Mouse (Mus musculus): ENCODE results near the gene Rtn1. TPM values are rescaled to one million over a fixed set of nuclear protein-coding genes. Genes with fewer than 3 reads are reported as not detected.
A peak's percentile ranks its signal among the peaks of the same experiment; 100 is the strongest.
"Not testable (repeated sequence)": the region's sequence is repeated elsewhere in the genome, so short reads cannot be mapped to it uniquely, and the experiment has no call there.

Rtn1 gene
- polyA plus RNA-seq, 1 experiment from 2014 or later, result 3,326 TPM

GRCm38 (mm10) chr12:72308506-72308905, 100.3 kb downstream of the Rtn1 start:
- Histone ChIP-seq H3K4me1 (peaks cover 17% of the 10 kb centered on the region), H3K9ac (replicated peaks) (no peak overlapping the region), H3K27me3 (replicated peaks) (no peaks in the 10 kb centered on the region), H3K4me2 (no peak overlapping the region), H3K9me3 (replicated peaks) (no peaks in the 10 kb centered on the region), H3K27ac (replicated peaks) (no peak overlapping the region), H3K4me3 (replicated peaks) (no peak overlapping the region), H3K36me3 (peaks cover 5% of the 10 kb centered on the region; the same call in 1 of the 2 replicates)
- 91% methylated on average over 8 of the region's 8 CpGs for WGBS
- ATAC-seq (ENCODE audit: low FRiP score), result no peak

GRCm38 (mm10) chr12:72306281-72306680, 102.6 kb downstream of the Rtn1 start:
- Histone ChIP-seq H3K9me3 (replicated peaks) (no peaks in the 10 kb centered on the region), H3K4me2 (no peak overlapping the region), H3K4me3 (replicated peaks) (no peak overlapping the region), H3K4me1 (peaks cover 21% of the 10 kb centered on the region), H3K27ac (replicated peaks) (no peak overlapping the region), H3K36me3 (peaks cover 5% of the 10 kb centered on the region; the same call in 1 of the 2 replicates), H3K9ac (replicated peaks) (no peak overlapping the region), H3K27me3 (replicated peaks) (no peaks in the 10 kb centered on the region)
- WGBS, result 85% methylated on average over 11 of the region's 11 CpGs
- ATAC-seq (ENCODE audit: low FRiP score), result no peak

GRCm38 (mm10) chr12:72305421-72305820, 103.4 kb downstream of the Rtn1 start:
- Histone ChIP-seq H3K36me3 (peaks cover 5% of the 10 kb centered on the region; the same call in 1 of the 2 replicates), H3K9ac (replicated peaks) (no peak overlapping the region), H3K4me3 (replicated peaks) (no peak overlapping the region), H3K4me1 (peaks cover 24% of the 10 kb centered on the region), H3K4me2 (no peak overlapping the region), H3K27me3 (replicated peaks) (no peaks in the 10 kb centered on the region), H3K27ac (replicated peaks) (no peak overlapping the region), H3K9me3 (replicated peaks) (no peaks in the 10 kb centered on the region)
- 61% methylated on average over 5 of the region's 5 CpGs for WGBS
- peak; percentile 58; the same call in 1 of the 2 replicates for ATAC-seq (ENCODE audit: low FRiP score)

GRCm38 (mm10) chr12:72304985-72305384, 103.9 kb downstream of the Rtn1 start:
- no peaks in the 10 kb centered on the region for H3K27me3 ChIP-seq (replicated peaks)
- H3K4me3 ChIP-seq (replicated peaks), result no peak overlapping the region
- H3K4me1 ChIP-seq, result peaks cover 24% of the 10 kb centered on the region
- no peak overlapping the region for H3K9ac ChIP-seq (replicated peaks)
- no peak overlapping the region for H3K4me2 ChIP-seq
- H3K36me3 ChIP-seq, result peaks cover 5% of the 10 kb centered on the region; the same call in 1 of the 2 replicates
- ATAC-seq (ENCODE audit: low FRiP score), result peak; percentile 64
- WGBS, result 22% methylated on average over 5 of the region's 5 CpGs
- no peaks in the 10 kb centered on the region for H3K9me3 ChIP-seq (replicated peaks)
- no peak overlapping the region for H3K27ac ChIP-seq (replicated peaks)

- ATAC-seq (ENCODE audit: low FRiP score), result no peak
- 26% methylated on average over 5 of the region's 5 CpGs for WGBS
- Histone ChIP-seq H3K4me1 (peaks cover 24% of the 10 kb centered on the region), H3K4me2 (no peak overlapping the region), H3K36me3 (peaks cover 5% of the 10 kb centered on the region; the same call in 1 of the 2 replicates), H3K4me3 (replicated peaks) (no peak overlapping the region), H3K27me3 (replicated peaks) (no peaks in the 10 kb centered on the region), H3K9me3 (replicated peaks) (no peaks in the 10 kb centered on the region), H3K9ac (replicated peaks) (no peak overlapping the region), H3K27ac (replicated peaks) (no peak overlapping the region)
Observed at GRCm38 (mm10) chr12:72304347-72304688, 104.5 kb downstream of the Rtn1 start.

GRCm38 (mm10) chr12:72303624-72304346, 105.1 kb downstream of the Rtn1 start:
- H3K4me2 ChIP-seq, result no peak overlapping the region
- no peak overlapping the region for H3K4me3 ChIP-seq (replicated peaks)
- peaks cover 5% of the 10 kb centered on the region; the same call in 1 of the 2 replicates for H3K36me3 ChIP-seq
- H3K9ac ChIP-seq (replicated peaks), result no peak overlapping the region
- H3K9me3 ChIP-seq (replicated peaks), result no peaks in the 10 kb centered on the region
- no peak overlapping the region for H3K27ac ChIP-seq (replicated peaks)
- peaks cover 24% of the 10 kb centered on the region for H3K4me1 ChIP-seq
- 75% methylated on average over 37 of the region's 37 CpGs for whole genome bisulfite sequencing
- no peaks in the 10 kb centered on the region for H3K27me3 ChIP-seq (replicated peaks)
- ATAC-seq (ENCODE audit: low FRiP score), result no peak

- Histone ChIP-seq H3K27me3 (replicated peaks) (no peaks in the 10 kb centered on the region), H3K27ac (replicated peaks) (no peak overlapping the region), H3K36me3 (no peaks in the 10 kb centered on the region), H3K4me1 (peaks cover 24% of the 10 kb centered on the region), H3K9ac (replicated peaks) (no peak overlapping the region), H3K4me3 (replicated peaks) (no peak overlapping the region), H3K9me3 (replicated peaks) (no peaks in the 10 kb centered on the region), H3K4me2 (no peak overlapping the region)
- 49% methylated on average over 8 of the region's 8 CpGs for WGBS
- ATAC-seq (ENCODE audit: low FRiP score), result no peak
Observed at GRCm38 (mm10) chr12:72301431-72301830, 107.4 kb downstream of the Rtn1 start.

- no peak overlapping the region for H3K27ac ChIP-seq (replicated peaks)
- ATAC-seq (ENCODE audit: low FRiP score), result no peak
- 76% methylated on average over 8 of the region's 8 CpGs for WGBS
- H3K9me3 ChIP-seq (replicated peaks), result no peaks in the 10 kb centered on the region
- peaks cover 24% of the 10 kb centered on the region for H3K4me1 ChIP-seq
- H3K27me3 ChIP-seq (replicated peaks), result no peaks in the 10 kb centered on the region
- no peak overlapping the region for H3K4me2 ChIP-seq
- no peak overlapping the region for H3K4me3 ChIP-seq (replicated peaks)
- no peaks in the 10 kb centered on the region for H3K36me3 ChIP-seq
- H3K9ac ChIP-seq (replicated peaks), result no peak overlapping the region
Observed at GRCm38 (mm10) chr12:72300971-72301370, 107.9 kb downstream of the Rtn1 start.

GRCm38 (mm10) chr12:72298222-72298621, 110.6 kb downstream of the Rtn1 start:
- no peak for ATAC-seq (ENCODE audit: low FRiP score)
- peaks cover 7% of the 10 kb centered on the region for H3K4me1 ChIP-seq
- no peaks in the 10 kb centered on the region for H3K36me3 ChIP-seq
- H3K4me3 ChIP-seq (replicated peaks), result no peak overlapping the region
- no peak overlapping the region for H3K4me2 ChIP-seq
- H3K9me3 ChIP-seq (replicated peaks), result no peaks in the 10 kb centered on the region
- H3K27ac ChIP-seq (replicated peaks), result no peak overlapping the region
- WGBS, result 53% methylated on average over 7 of the region's 7 CpGs
- H3K9ac ChIP-seq (replicated peaks), result no peak overlapping the region
- no peaks in the 10 kb centered on the region for H3K27me3 ChIP-seq (replicated peaks)

- no peak overlapping the region for H3K9ac ChIP-seq (replicated peaks)
- peaks cover 5% of the 10 kb centered on the region for H3K4me1 ChIP-seq
- H3K27ac ChIP-seq (replicated peaks), result no peak overlapping the region
- H3K9me3 ChIP-seq (replicated peaks), result no peaks in the 10 kb centered on the region
- H3K27me3 ChIP-seq (replicated peaks), result no peaks in the 10 kb centered on the region
- 91% methylated on average over 5 of the region's 5 CpGs for WGBS
- no peaks in the 10 kb centered on the region for H3K36me3 ChIP-seq
- no peak overlapping the region for H3K4me2 ChIP-seq
- no peak for ATAC-seq (ENCODE audit: low FRiP score)
- no peak overlapping the region for H3K4me3 ChIP-seq (replicated peaks)
Observed at GRCm38 (mm10) chr12:72296552-72296951, 112.3 kb downstream of the Rtn1 start.

- H3K9me3 ChIP-seq (replicated peaks); H3K36me3 ChIP-seq; ATAC-seq (ENCODE audit: low FRiP score); H3K27me3 ChIP-seq (replicated peaks); H3K27ac ChIP-seq (replicated peaks); H3K9ac ChIP-seq (replicated peaks); H3K4me2 ChIP-seq; H3K4me1 ChIP-seq; H3K4me3 ChIP-seq (replicated peaks): not testable (repeated sequence)
- 90% methylated on average over 3 of the region's 3 CpGs for WGBS
Observed at GRCm38 (mm10) chr12:72293185-72293584, 115.7 kb downstream of the Rtn1 start.

GRCm38 (mm10) chr12:72292566-72292965, 116.3 kb downstream of the Rtn1 start:
- Histone ChIP-seq H3K9ac (replicated peaks) (no peak overlapping the region), H3K27ac (replicated peaks) (no peak overlapping the region), H3K27me3 (replicated peaks) (no peaks in the 10 kb centered on the region), H3K9me3 (replicated peaks) (no peaks in the 10 kb centered on the region), H3K4me1 (no peaks in the 10 kb centered on the region), H3K4me3 (replicated peaks) (no peak overlapping the region), H3K4me2 (no peak overlapping the region), H3K36me3 (no peaks in the 10 kb centered on the region)
- 61% methylated on average over 2 of the region's 2 CpGs for WGBS
- no peak for ATAC-seq (ENCODE audit: low FRiP score)
